Mouse (Mus musculus) E14TG2a.4 (cell line): ENCODE results near the gene Rab21.

Experiments used
- CTCF ChIP-seq: conservative IDR thresholded peaks from 2 replicates; pipeline ENCODE4 v1.5.1; 2014; ENCODE audit warnings: low read length
- NANOG ChIP-seq: IDR thresholded peaks from 2 replicates; pipeline ENCODE4 v1.6.1; 2014; ENCODE audit warnings: borderline replicate concordance, low read length, mixed read lengths
- POU5F1 ChIP-seq: IDR thresholded peaks from 2 replicates; pipeline ENCODE4 v1.6.1; 2014; ENCODE audit warnings: low read length, borderline replicate concordance

DNA sequence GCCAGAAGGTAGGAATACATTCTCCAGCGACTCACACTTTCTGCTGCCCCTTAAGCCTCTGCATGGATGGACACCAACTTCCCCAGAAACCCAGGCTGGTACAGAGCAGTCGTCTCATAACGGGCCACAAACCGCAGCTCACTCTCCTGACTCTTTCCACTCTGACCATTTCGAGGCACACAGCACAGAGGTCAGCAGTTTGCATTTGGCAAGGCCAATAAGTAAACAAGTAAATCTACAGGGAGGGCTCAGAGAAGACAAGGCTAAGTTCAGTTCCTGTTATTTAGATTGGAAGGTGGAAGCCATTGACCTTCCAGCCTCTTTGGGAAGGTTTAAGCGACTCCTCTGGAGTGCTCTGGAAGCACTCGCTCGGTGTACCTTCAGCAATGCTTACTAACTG, 26.5 kb downstream of the Rab21 start:
- TF ChIP-seq CTCF (no peak), POU5F1 (no peak), NANOG (no peak)
